Mouse (Mus musculus) thymus, postnatal 10 days (tissue): ENCODE data around the gene Reln.

Source experiments
- DNase-seq, 2 experiments: peaks; one replicate each; pipeline ENCODE4 v3.0.0; 2021; ENCODE audit warnings: low spot score in 2 of 2

The Reln gene

DNA sequence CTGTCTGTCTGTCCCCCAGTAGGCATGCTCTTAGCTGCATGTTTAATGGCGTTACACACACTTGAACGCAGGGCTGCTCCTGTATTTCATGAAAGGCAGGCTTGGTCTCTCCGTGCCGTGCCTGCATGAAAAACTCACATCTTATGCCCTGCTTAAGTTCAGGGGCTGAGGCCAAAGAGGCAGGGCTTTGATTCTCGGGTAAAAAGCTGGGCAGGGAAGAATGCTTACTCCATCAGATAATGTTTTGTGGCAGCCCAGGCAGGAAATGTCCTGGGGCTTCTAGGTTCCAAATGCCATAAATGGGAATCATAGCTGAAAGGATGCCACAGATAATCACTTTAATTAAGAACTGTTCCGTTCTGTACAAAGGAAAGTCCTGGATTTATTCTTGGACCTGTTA, 226.0 kb downstream of the Reln start:
- no peak for DNase-seq

DNA sequence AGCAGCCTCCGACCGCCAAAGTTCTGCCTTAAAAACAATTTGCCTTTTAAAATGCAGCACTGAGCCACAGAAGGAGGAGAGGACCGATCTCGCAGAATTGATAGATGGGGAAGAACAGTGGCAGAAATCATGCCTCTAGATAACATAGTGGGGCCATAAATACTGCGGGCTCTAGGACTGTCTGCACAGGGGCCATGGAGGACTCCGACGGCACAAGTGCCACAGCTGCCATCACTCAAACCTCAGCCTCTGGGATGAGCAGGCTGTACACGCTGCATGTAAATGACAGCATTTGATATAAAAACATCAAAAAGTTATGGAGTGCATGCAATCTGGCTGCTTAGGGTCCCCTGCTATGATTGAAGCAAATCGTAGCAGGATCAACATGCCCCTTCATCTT, 227.6 kb downstream of the Reln start:
- DNase-seq: no peak

- DNase-seq: no peak
These were observed 237.6 kb downstream of the Reln start for GRCm38 (mm10) chr5:22106811-22107485.

DNA sequence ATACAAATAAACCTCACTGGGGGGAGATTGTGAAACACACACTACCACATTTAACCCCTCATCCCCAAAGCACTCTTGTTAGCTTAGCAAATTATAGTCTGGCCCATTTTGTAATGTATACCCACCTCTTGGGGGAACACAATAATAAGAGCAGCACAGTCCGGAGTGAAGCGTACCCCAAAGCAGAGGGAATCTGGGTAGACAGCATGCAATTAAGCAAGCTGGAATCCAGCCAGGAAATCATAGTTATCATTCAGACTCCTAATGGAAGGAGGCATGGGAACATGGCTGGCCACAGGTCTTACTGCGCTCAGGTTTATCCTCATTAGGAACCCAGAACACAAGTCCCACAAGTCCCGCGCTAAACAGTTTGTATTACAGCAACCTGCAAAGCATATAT, 249.5 kb downstream of the Reln start:
- no peak for DNase-seq

GRCm38 (mm10) chr5:22094043-22094442, 250.5 kb downstream of the Reln start:
- no peak for DNase-seq

DNA sequence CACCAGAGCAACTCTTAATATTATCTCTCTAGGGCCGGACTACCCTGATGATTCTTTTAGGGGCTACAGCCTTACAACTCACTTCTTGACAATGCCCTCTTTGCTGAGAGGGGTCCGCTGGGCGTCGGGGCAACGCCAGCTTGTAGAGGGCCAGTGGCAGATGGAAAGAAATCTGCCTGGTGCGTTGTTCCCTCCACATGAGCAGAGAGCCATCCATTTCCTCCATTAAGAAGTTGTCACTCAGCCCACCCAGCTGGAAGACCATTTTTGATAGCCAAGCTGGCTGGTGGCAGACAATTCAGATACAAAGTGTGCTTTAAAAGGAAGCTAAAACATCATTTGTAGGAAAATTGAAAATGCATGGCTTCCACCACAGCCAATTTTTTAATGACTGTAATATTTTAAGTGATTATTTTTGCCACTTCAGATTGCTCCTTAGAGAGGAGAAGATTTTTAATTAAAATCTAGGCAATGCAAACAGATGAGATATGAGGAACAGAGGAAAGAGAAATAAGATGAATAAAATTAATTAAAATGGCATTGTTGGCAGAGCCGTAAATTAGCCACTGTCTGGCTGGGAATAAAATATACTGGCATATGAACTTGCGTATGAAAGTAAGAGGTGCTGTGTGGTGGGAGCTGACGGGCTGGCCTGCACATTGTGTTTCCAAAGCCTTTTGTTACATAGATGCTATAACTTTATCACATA, 251.2 kb downstream of the Reln start:
- DNase-seq: no peak

GRCm38 (mm10) chr5:22080468-22080986, 264.0 kb downstream of the Reln start:
- DNase-seq: no peak

DNA sequence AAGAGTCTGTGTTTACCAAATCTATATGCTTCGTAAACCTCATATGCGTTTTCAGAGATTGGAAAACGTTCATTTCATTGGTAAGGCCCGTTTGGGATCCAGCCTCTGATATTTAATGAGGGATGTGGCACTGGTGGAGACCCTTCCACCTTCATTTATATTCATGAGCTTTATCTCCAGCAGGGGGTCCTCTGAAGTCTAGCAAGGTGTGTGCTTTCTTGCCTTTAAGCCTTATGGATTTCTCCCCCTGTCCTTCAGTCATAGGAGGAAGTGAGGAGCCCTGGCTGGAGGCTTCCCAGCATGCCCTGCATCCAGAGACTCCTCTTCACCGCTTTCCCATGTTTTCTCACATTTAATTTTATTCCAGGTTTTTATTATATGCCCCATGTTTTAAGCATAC, 269.5 kb downstream of the Reln start:
- DNase-seq: no peak

DNA sequence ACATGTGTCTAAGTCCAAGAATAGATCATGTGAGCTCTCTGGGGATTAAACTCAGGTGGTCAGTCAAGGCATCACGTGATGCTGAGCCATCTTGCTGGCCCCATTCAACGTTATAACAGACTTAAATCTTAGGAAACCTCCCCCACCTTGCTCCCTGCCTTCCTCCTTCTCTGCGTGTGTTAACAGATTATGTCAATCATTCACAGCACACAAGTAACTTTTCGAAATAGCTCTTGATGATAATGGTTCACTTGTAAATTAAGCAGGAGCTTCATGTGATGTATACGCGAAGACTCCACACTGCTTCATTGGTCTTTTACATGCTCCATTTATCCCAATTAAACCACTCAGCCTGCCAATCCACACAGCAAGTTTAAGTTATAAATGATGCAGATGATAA, 271.9 kb downstream of the Reln start:
- no peak for DNase-seq

DNA sequence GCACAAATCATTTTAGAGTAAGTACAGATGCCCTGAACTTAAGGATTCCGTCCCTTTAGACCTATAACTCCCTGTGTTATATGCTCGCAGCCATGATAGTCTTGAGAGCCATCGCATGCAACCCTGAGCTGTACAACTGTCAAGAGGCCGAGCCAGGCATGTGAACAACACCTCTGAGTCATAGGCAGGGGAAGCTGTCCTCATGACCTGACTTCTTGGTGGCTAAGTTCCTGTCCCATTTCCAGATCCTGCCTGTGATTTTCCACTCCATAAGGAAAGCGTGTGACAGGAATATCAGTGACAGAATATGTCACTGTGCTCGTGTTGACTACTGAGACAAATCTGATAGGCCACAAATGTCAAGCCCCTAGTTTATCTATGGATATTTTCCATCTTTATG, 285.3 kb downstream of the Reln start:
- DNase-seq: no peak

- no peak for DNase-seq
These were observed 302.7 kb downstream of the Reln start for GRCm38 (mm10) chr5:22041825-22042224.

GRCm38 (mm10) chr5:22039375-22040149, 304.9 kb downstream of the Reln start:
- no peak for DNase-seq

DNA sequence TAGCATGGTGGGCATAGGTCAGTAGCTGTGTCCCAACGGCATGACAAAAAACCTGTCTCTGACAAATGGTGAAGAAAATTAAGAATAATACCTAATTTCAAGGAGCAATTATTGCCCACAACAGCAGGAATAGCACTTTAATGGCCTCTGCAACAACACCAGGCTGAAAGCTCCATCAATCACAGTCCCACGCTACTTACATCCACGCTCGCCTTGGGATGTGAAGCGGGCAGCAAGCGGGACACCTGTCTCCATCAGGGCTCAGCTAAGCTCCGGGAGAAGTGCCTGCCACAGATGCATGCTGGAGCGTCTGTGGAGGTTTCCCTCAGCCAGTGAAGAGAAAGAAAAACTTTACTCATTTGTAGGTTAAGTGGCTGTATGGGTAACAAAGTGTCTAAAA, 309.3 kb downstream of the Reln start:
- DNase-seq: no peak

- no peak for DNase-seq
These were observed 311.5 kb downstream of the Reln start for GRCm38 (mm10) chr5:22033039-22033438.

- no peak for DNase-seq
These were observed 312.8 kb downstream of the Reln start for GRCm38 (mm10) chr5:22031653-22032052.

DNA sequence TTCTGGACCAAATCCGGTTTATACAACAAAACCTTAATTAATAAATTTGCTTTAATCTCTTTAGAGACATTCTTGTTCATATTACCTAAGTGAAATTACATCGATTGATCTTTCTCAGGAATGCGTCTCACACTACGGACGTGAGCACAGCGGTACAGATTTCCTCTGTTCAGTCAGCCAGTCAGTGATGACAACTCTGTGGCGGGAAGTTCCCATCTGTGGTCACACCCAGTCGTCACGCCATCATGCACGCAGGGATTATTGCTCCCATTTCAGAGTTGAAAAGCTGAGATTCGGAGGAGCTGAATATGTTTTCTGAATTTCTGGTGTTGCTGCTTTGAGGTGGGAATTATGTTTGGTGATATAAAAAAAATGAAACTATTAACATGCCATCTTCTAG, 316.1 kb downstream of the Reln start:
- DNase-seq: no peak

- DNase-seq: no peak
These were observed 317.1 kb downstream of the Reln start for GRCm38 (mm10) chr5:22027240-22027875.

DNA sequence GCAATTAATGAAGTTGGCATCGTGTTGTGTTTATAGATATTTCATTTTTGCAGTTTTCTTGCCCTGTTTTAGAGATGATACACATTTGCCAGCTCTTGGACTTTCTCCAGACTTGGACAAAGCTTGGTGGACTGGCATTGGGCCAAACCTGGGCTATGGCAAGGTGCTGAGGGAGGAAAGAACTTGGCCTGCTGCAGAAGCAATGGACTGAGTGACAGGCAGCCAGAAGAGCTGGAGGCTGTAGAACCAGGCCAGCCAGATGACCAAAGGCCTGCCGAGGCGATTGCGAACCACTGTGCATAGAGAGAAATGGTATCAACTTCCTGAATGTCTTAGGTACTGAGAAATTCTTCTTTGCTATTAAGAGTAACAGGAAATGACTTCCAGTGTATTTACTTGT, 318.8 kb downstream of the Reln start:
- no peak for DNase-seq

DNA sequence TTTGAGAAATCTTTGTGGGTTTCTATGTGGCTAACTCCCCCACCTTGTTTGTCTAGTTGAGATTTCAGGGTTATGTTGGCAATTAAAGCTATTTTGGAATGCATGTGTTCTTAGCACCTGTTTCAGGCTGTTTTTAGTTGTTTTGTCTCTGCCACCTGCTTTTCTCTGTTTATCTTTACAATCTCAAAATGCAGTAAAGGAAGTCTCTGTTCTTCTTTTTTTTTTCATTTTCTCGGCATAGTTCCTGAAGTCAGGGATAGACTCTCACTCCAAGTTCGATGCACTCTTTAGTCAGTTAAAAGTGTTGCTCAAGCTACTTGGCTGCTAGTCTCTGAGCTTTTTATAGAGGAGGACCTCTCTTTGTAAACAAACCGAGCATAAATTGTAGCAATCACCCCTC, 320.4 kb downstream of the Reln start:
- DNase-seq: no peak

DNA sequence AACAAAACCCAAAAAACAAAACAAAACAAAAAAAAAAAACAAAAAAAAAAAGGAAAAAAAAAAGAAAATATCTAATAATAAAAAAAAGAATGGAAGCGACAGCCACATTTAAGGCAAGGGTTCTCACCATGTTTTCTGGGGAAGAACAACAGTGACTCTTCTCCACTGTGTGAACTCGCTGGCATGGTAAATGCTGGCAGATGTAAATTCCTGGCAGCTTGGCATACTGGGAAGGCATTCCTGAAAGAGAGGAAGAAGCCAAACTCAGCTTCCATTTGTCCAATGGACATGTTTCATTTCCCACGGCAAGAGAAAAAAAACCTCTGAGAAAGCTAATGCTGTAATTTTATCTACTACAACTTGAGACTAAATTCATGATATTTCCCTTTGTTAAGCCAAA, 326.6 kb downstream of the Reln start:
- DNase-seq: no peak

DNA sequence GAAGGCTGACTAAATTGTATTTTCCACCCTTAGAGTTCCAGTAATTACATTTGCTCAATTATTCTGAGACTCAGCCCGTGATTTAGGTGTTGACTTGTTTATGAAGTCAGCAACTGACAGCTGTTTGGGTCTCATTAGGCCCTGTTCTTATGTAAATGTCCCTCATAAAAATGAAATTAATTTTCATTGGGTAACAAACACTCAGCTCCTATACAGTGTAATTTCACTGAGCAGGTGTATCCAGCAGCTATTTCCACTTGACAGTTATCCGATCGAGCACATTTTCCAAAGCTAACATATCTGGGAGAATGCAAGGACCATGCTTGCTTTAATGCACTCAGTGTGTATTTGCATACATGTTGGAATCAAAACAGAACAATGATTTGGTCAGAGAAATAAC, 330.0 kb downstream of the Reln start:
- no peak for DNase-seq

DNA sequence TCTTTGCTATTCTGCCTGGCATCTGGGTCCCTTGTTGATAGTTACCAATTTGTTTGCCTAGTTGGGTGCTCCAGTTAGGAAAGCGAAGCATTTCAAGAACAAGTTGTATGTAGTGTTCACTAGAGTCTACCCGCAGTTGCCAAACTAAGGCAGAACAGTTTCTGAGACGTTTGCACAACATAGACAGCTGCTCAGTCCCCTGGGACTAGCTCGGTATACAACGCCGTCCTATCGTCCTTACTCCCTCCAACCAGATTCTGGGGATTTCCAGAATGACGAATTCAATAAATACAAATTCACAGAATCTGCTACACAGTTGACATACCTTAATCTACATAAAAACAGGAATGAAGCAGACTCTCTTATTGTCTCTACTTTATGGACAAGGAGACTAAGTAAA, 335.4 kb downstream of the Reln start:
- no peak for DNase-seq
